Mouse (Mus musculus) embryonic facial prominence, embryonic 13.5 days (tissue): ENCODE measurements at regions not wholly inside any gene's neighbourhood (a gene's known extent, or its start where the extent isn't known, plus 50 kb on each side); places are given as distances from the start of the nearest gene placed in this dataset.

Experiments used
- ATAC-seq: fragments of 200-750 bp; cut with Nextera tagmentation; 2 replicates; pipeline ENCODE4 v1.8.0; 2017; ENCODE audit warnings: low read depth; ENCODE audit not compliant: insufficient number of reproducible peaks, insufficient read depth, low FRiP score, low TSS enrichment
- H3K27ac ChIP-seq: fragments of 300-500 bp; sonication (generic); 2 replicates; pipeline ENCODE4 v1.5.1; 2015; ENCODE audit warnings: moderate library complexity, mild to moderate bottlenecking, inconsistent platforms
- H3K27me3 ChIP-seq: fragments of 300-500 bp; sonication (generic); 2 replicates; pipeline ENCODE4 v1.6.1; 2015; ENCODE audit warnings: mild to moderate bottlenecking, inconsistent platforms
- H3K36me3 ChIP-seq: fragments of 300-500 bp; sonication (generic); 2 replicates; pipeline ENCODE4 v1.6.1; 2015; ENCODE audit warnings: mild to moderate bottlenecking, inconsistent platforms
- H3K4me1 ChIP-seq: fragments of 300-500 bp; sonication (generic); 2 replicates; pipeline ENCODE4 v1.6.1; 2015; ENCODE audit warnings: inconsistent platforms
- H3K4me2 ChIP-seq: fragments of 300-500 bp; sonication (generic); 2 replicates; pipeline ENCODE4 v1.6.1; 2015; ENCODE audit warnings: moderate library complexity, mild to moderate bottlenecking, inconsistent platforms
- H3K4me3 ChIP-seq: fragments of 300-500 bp; sonication (generic); 2 replicates; pipeline ENCODE4 v1.5.1; 2015; ENCODE audit warnings: mild to moderate bottlenecking, inconsistent platforms
- H3K9ac ChIP-seq: fragments of 300-500 bp; sonication (generic); 2 replicates; pipeline ENCODE4 v1.6.1; 2015; ENCODE audit warnings: mild to moderate bottlenecking, inconsistent platforms
- H3K9me3 ChIP-seq: fragments of 300-500 bp; sonication (generic); 2 replicates; pipeline ENCODE4 v1.6.1; 2016; ENCODE audit warnings: inconsistent platforms
- WGBS: fragments of 180-500 bp; shearing (Covaris S2); methylation state at CpG from one replicate; pipeline ENCODE4 v1.1.7; 2015; ENCODE audit warnings: mixed read lengths; 5-methylcytosine and 5-hydroxymethylcytosine counted together

DNA sequence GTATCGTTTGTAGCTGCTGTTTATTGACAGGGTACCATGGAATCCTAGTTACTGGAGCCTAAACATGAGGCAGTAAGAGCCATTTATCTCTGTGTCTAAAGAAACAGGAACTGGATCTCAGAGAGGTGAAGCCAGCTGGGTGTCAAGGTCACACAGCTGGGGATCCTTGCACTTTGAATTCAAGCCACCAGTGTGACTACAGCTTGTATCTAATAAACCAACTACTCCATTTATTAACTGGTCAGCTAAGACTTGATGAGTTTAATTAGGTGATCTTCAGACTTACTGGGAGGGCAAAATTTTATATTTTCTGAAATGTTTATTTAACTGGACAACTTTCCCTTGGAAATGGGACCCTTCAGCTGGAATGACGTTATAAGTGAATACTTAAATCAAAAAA lies 577.5 kb upstream of the Sox9 start:
- Histone ChIP-seq H3K4me2 (no peak overlapping the region), H3K9me3 (no peaks in the 10 kb centered on the region), H3K4me1 (peaks cover 5% of the 10 kb centered on the region; the same call in 1 of the 2 replicates), H3K9ac (no peak overlapping the region), H3K36me3 (no peaks in the 10 kb centered on the region), H3K27me3 (peaks cover 20% of the 10 kb centered on the region), H3K4me3 (no peak overlapping the region), H3K27ac (no peak overlapping the region)
- ATAC-seq, result no peak
- WGBS, result 71% methylated on average over 2 of the region's 2 CpGs

DNA sequence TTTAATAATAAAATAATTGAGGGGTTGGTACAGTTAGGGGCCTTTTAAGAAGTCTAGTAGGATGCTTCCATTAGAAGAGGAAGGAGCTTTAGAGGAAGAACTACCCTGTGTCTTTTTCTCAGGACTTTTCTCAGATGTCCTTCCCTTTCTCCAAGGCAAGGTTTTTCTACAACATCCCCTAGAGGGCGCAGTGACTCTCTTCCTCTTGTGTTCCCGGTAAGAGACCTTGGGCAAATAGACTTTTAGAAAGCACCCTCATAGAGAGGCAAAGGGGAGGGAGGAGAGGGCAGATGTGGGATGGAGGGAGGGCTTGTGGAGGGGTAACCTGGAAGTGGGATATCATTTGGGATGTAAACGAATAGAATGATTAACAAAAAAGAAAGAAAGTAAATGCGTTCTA lies 572.6 kb upstream of the Sox9 start:
- ATAC-seq, result no peak
- Histone ChIP-seq H3K36me3 (no peaks in the 10 kb centered on the region), H3K27me3 (peaks cover 6% of the 10 kb centered on the region; the same call in 1 of the 2 replicates), H3K4me3 (no peak overlapping the region), H3K4me1 (no peaks in the 10 kb centered on the region), H3K27ac (no peak overlapping the region), H3K9ac (no peak overlapping the region), H3K9me3 (no peaks in the 10 kb centered on the region), H3K4me2 (no peak overlapping the region)
- 34% methylated on average over 4 of the region's 4 CpGs for WGBS

DNA sequence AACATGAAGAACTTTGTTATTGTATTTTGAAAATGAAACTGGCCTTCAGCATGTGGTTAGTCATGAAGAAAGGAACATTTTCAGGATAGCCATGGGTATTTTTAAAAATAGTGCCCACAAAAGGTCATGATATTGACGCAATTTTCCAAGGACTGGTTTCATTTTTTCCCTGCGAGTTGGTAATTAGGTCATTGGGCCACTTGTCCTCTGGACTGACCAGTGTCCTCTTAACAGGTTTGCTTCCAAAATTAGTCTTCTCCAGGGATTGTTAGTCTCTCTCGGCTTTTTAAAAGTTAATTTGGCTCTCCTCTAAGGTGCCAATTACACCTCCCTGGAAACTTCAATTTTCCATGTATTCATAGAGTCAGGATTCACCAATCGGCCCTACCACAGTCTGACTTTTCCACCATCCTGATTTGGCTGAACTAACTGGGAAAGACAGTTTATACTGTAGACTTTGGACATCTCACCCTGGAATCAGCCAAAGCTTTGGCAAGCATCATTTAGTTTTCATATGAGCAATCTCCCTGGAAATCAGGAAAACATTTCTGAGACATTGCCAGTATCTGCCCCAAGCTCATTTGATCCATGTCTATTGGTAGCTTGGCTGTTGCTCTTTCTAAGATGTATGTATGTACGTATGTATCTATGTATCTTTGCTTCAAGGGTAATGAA lies 562.8 kb upstream of the Sox9 start:
- Histone ChIP-seq H3K36me3 (no peaks in the 10 kb centered on the region), H3K9me3 (no peaks in the 10 kb centered on the region), H3K4me3 (no peak overlapping the region), H3K27ac (no peak overlapping the region), H3K9ac (no peak overlapping the region), H3K4me1 (no peaks in the 10 kb centered on the region), H3K4me2 (no peak overlapping the region), H3K27me3 (peaks cover 11% of the 10 kb centered on the region; the same call in 1 of the 2 replicates)
- ATAC-seq, result no peak
- 86% methylated on average over 5 of the region's 5 CpGs for WGBS

DNA sequence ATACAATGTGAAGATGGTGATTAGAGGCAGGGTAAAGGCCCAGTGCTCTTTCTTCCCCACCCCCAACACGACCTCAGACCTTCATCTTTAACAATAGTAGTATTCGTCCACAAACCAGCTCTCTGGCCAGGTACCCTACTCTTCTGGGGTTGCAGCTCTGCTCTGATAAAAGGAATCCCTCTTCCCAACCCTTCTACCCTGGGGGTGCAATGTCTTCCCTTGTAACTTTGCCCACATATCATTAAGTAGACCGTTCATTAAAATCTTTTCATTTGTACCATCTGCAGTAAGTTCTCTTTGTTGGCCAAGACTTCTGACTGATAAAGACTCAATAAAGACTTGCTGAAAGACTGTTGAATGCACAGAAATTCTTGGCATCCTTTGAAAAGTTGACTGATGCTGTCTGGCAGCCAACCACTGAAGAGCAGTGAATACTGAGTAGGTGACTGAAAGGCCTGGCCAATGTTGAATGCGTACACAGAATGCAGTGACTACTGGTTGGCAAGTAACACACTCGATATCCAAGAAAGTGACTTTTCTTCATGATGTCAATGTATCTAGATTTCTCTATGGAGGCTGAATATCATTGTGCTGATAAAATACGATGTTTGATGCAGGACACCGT lies 547.4 kb upstream of the Sox9 start:
- no peak overlapping the region for H3K9ac ChIP-seq
- H3K4me3 ChIP-seq, result no peak overlapping the region
- no peaks in the 10 kb centered on the region for H3K36me3 ChIP-seq
- 90% methylated on average over 7 of the region's 7 CpGs for WGBS
- H3K4me2 ChIP-seq, result no peak overlapping the region
- H3K4me1 ChIP-seq, result peaks cover 10% of the 10 kb centered on the region
- no peak overlapping the region for H3K27ac ChIP-seq
- ATAC-seq, result no peak
- H3K27me3 ChIP-seq, result peaks cover 9% of the 10 kb centered on the region; the same call in 1 of the 2 replicates
- H3K9me3 ChIP-seq, result no peaks in the 10 kb centered on the region

DNA sequence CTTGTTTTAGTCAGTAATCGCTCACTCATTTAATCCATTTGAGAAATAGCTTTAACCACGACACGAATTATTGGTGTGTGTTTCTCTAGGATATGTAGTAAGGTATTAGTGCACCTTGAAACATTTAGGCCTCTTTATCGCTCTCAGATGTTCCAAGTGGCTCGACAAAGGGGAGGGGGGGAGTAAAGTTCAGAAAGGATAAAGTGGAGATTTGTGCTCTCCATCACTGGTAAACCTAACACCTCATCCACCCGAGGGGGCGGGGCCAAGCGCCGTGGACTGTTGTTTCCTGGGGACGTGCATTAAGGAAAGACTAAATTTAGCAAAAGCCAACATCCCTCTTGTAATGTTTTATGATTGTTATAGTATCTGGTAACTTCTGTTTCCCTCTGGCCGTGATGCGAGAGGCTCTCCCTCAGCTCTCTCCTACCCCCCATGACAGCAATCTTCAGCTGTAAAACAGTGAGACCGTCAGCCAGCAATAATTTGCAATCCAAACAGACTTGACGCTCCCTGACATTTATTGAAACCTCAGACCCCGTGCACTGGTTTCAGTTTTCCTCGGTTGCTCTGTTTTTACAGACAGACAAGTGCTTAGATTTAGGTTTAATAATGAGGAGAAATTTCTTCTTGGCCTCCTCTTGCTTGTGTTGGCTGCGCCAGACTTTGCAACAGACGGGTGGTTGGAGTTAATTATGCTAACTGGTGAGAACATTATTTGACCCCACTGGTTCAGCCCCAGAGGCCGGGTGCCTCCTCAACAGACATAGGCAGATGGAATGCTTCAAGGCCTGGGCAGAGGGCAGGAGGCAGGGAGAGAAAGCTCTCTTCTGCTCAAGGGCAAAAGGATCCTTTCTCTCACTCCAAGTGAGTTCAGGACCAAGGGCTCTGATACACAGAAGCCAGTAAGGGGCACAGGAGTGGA lies 542.8 kb upstream of the Sox9 start:
- WGBS, result 21% methylated on average over 19 of the region's 19 CpGs
- ATAC-seq, result no peak

DNA sequence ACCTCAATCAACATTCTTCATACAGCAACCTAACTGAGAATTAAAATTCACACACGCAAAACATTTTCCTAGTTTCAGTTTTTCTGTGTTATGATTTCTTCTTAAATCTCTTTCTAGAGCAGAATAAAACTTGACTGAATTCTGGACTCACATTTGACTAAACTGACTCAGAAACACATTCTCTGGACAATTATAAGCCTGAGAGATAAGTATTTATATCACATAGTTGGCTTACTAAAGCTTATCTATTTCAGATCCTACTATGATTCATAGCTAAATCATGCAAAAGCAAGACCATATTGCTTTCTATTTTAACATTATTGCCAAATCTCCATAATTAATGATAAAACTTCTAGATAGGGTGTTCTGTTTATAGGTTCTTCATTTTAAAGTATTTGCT lies 529.5 kb upstream of the Sox9 start:
- H3K27ac ChIP-seq, result no peak overlapping the region
- no peaks in the 10 kb centered on the region for H3K4me1 ChIP-seq
- H3K36me3 ChIP-seq, result no peaks in the 10 kb centered on the region
- no peak overlapping the region for H3K4me3 ChIP-seq
- H3K9me3 ChIP-seq, result no peaks in the 10 kb centered on the region
- no peak overlapping the region for H3K4me2 ChIP-seq
- no peak for ATAC-seq
- 91% methylated on average over 1 of the region's 1 CpGs for WGBS
- H3K27me3 ChIP-seq, result peaks cover 6% of the 10 kb centered on the region; the same call in 1 of the 2 replicates
- no peak overlapping the region for H3K9ac ChIP-seq

More for the DNA sequence above, 542.8 kb upstream of the Sox9 start:
- no peaks in the 10 kb centered on the region for H3K36me3 ChIP-seq
- H3K4me3 ChIP-seq, result no peak overlapping the region; the same call in 1 of the 2 replicates
- H3K27ac ChIP-seq, result peak overlapping the region; percentile 22; the same call in 1 of the 2 replicates
- H3K9me3 ChIP-seq, result no peaks in the 10 kb centered on the region
- H3K9ac ChIP-seq, result no peak overlapping the region
- H3K27me3 ChIP-seq, result peaks cover 3% of the 10 kb centered on the region; the same call in 1 of the 2 replicates
- H3K4me1 ChIP-seq, result peaks cover 13% of the 10 kb centered on the region
- H3K4me2 ChIP-seq, result peak overlapping the region; percentile 37

DNA sequence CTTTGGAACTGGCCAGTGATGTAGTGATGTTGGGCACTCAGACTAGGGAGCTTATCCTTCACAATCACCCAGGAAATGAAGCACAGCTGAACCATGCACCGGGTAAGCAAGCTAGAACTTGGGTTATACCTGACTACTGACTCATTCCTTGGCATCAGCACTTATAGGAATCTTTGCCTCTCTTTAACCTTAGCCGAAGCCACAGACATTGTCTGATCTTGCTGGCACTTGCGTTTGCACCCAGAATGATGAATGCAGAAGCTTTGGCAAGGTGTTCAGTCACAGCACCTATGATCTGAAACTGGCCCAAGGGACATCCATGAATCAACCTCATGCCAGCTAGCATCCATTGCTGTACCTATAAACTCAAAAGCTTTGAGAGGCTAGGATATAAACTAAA lies 529.0 kb upstream of the Sox9 start:
- no peak overlapping the region for H3K4me3 ChIP-seq
- H3K4me2 ChIP-seq, result no peak overlapping the region
- no peak for ATAC-seq
- peaks cover 6% of the 10 kb centered on the region; the same call in 1 of the 2 replicates for H3K27me3 ChIP-seq
- no peak overlapping the region for H3K27ac ChIP-seq
- WGBS, result 88% methylated on average over 3 of the region's 3 CpGs
- H3K9ac ChIP-seq, result no peak overlapping the region
- H3K9me3 ChIP-seq, result no peaks in the 10 kb centered on the region
- H3K36me3 ChIP-seq, result no peaks in the 10 kb centered on the region
- H3K4me1 ChIP-seq, result no peaks in the 10 kb centered on the region

DNA sequence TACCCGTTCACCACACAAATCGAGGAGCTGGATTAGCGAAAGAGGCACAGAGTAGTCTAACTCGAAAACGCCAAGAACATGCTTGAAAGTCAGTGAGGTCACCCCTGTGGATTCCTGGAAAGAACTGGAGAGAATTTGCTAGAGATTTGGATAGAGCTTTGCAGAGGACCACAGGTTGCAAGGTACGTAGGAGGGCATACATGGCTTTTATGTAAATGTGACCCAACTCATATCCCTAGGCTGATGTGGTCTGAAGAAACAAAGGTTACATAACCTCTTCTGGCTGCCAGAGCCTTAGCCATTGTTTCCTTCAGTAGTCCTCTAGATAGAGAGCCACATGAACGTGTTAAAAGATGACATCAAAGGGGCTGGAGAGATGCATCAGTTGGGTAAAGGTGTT lies 525.7 kb upstream of the Sox9 start:
- WGBS, result 90% methylated on average over 7 of the region's 7 CpGs
- Histone ChIP-seq H3K36me3 (no peaks in the 10 kb centered on the region), H3K4me2 (no peak overlapping the region), H3K9ac (no peak overlapping the region), H3K27ac (no peak overlapping the region), H3K4me1 (no peaks in the 10 kb centered on the region), H3K9me3 (no peaks in the 10 kb centered on the region), H3K27me3 (peaks cover 6% of the 10 kb centered on the region; the same call in 1 of the 2 replicates), H3K4me3 (no peak overlapping the region)
- no peak for ATAC-seq

DNA sequence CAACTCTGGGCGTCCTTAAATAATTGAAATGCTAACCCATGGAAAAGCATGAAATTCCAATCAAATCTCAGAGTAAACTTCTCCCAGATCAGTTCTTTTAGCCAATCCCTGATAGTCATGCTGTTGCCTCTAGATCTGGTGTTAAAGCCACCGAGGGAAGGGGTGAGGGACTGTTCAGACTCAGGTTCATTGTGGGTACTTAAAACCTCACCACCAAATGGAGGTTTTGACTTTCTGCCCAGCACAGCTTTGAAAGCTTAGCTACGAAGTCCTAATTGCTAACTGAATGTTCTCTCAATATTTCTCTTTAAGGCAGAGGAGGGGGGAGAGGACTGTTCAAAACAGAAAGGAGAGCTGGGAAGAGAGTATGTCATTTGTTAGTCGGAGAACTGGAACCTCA lies 517.9 kb upstream of the Sox9 start:
- 28% methylated on average over 4 of the region's 4 CpGs for WGBS
- Histone ChIP-seq H3K4me3 (no peak overlapping the region), H3K4me1 (peaks cover 13% of the 10 kb centered on the region; the same call in 1 of the 2 replicates), H3K9me3 (no peaks in the 10 kb centered on the region), H3K27ac (no peak overlapping the region), H3K9ac (no peak overlapping the region), H3K36me3 (no peaks in the 10 kb centered on the region), H3K4me2 (peak overlapping the region; percentile 21), H3K27me3 (peaks cover 9% of the 10 kb centered on the region; the same call in 1 of the 2 replicates)
- ATAC-seq, result no peak

DNA sequence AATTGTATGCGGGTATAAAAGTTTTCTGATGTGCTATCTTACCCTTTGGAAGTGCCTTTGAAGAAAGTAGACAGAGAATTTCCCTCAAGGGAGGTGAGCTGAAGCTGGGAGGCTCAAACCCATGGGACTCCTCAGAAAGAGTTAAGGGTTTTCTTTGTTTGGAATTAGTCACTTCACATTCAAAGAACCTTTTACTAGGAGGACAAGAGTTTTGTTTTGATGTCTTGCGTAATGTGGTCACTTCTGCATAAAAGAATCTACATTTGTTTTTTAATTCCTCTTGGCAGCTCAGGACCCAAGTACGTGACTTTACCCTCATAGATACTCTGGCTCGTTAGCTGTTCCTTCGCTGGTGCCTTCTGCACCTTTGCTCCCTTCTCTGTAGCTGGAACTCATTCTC lies 511.1 kb upstream of the Sox9 start:
- WGBS, result 88% methylated on average over 5 of the region's 5 CpGs
- Histone ChIP-seq H3K4me1 (no peaks in the 10 kb centered on the region), H3K4me2 (no peak overlapping the region), H3K27me3 (peaks cover 7% of the 10 kb centered on the region; the same call in 1 of the 2 replicates), H3K4me3 (no peak overlapping the region), H3K9ac (no peak overlapping the region), H3K9me3 (no peaks in the 10 kb centered on the region), H3K27ac (no peak overlapping the region), H3K36me3 (no peaks in the 10 kb centered on the region)
- ATAC-seq, result no peak

DNA sequence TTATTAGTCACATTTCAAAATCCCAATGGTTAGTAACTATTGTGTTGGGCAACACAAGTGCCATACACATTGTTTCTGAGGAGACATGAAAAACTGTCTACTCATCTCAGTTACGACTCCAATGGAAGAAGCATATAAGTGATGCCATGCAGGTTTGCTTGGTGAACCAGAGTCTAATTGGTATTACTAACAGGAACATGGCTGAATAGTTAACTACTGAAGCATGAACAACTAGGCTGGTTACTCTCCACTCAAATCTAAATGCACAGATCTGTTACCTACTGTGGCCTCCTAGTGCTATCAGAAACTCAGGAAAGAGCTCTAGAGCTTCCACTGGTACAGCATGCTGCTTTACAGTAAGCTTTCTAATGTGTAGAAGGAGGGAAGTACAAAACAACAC lies 503.5 kb upstream of the Sox9 start:
- H3K27me3 ChIP-seq, result peaks cover 5% of the 10 kb centered on the region
- no peak overlapping the region for H3K27ac ChIP-seq
- H3K9ac ChIP-seq, result no peak overlapping the region
- H3K4me2 ChIP-seq, result no peak overlapping the region
- no peak for ATAC-seq
- WGBS, result 88% methylated on average over 1 of the region's 1 CpGs
- no peaks in the 10 kb centered on the region for H3K36me3 ChIP-seq
- H3K4me3 ChIP-seq, result no peak overlapping the region
- H3K4me1 ChIP-seq, result peaks cover 3% of the 10 kb centered on the region; the same call in 1 of the 2 replicates
- H3K9me3 ChIP-seq, result no peaks in the 10 kb centered on the region
